Mouse (Mus musculus): Measurements from ENCODE around the gene E130114P18Rik.

- TF ChIP-seq CTCF (IDR thresholded peaks at IDR 0.05; ENCODE audit: control insufficient read depth, insufficient read depth, insufficient read length) = no peak
- TF ChIP-seq USF1 (IDR thresholded peaks at IDR 0.05; ENCODE audit: low read depth) = no peak
- no peak for TF ChIP-seq FOSL1 (IDR thresholded peaks at IDR 0.05; ENCODE audit: insufficient read depth, low read length, poor library complexity, severe bottlenecking)
- TF ChIP-seq MYOD1 (IDR thresholded peaks at IDR 0.05; ENCODE audit: control insufficient read depth, insufficient read length, low read depth) = no peak
These were observed 32.6 kb upstream of the E130114P18Rik start for GRCm38 (mm10) chr4:97810348-97810939.

Measured in C2C12 (cell line).